Mouse (Mus musculus) CH12.LX (cell line): ENCODE measurements around the gene Cryzl1. TPM values are rescaled to one million over a fixed set of nuclear protein-coding genes. Genes with fewer than 3 reads are reported as not detected.

Source experiments
- DNase-seq: peaks from one replicate; pipeline ENCODE4 v3.0.0-alpha.2; 2013; ENCODE audit errors: extremely low read depth
- H3K27ac ChIP-seq: 2 replicates; pipeline ENCODE4 v1.5.1; 2012; ENCODE audit warnings: low read depth, mild to moderate bottlenecking, control low read depth, moderate library complexity; ENCODE audit not compliant: insufficient read depth
- H3K27me3 ChIP-seq: replicated peaks from 2 replicates; pipeline ENCODE3; 2012; ENCODE audit warnings: inconsistent platforms
- H3K36me3 ChIP-seq, 2 experiments: replicated peaks in 1 of 2; 2 replicates each; pipeline versions ENCODE3 to v1.6.1; 2012; ENCODE audit warnings: inconsistent platforms in 1 of 2, low read length in 1 of 2, mild to moderate bottlenecking in 1 of 2, mixed read lengths in 1 of 2, moderate library complexity in 1 of 2; ENCODE audit not compliant: control insufficient read depth in 1 of 2, insufficient read depth in 1 of 2
- H3K4me1 ChIP-seq, 2 experiments: 2 replicates each; pipeline ENCODE4 v1.6.1; 2012; ENCODE audit warnings: inconsistent platforms in 1 of 2, moderate library complexity in 1 of 2; ENCODE audit not compliant: insufficient read depth in 2 of 2, control insufficient read depth in 1 of 2
- H3K4me2 ChIP-seq: 2 replicates; pipeline ENCODE4 v1.6.1; 2012; ENCODE audit warnings: low read depth, mild to moderate bottlenecking, control low read depth; ENCODE audit not compliant: poor library complexity, insufficient read depth, severe bottlenecking
- H3K4me3 ChIP-seq, 3 experiments: fragments of 150-350 bp in 1 of 3; sonication (generic) in 1 of 3; replicated peaks in 1 of 3; 2 replicates each; pipeline versions ENCODE3 to v1.5.1; 2011 to 2012; ENCODE audit warnings: low read depth in 2 of 3, low read length in 2 of 3, mild to moderate bottlenecking in 2 of 3, moderate library complexity in 2 of 3, control low read depth in 1 of 3, improper control_type of control experiment in 1 of 3, inconsistent platforms in 1 of 3, mixed read lengths in 1 of 3; ENCODE audit not compliant: poor library complexity in 1 of 3
- H3K79me2 ChIP-seq: replicated peaks from 2 replicates; pipeline ENCODE4 v1.6.1; 2012; ENCODE audit warnings: mild to moderate bottlenecking, moderate library complexity; ENCODE audit not compliant: control insufficient read depth, poor library complexity, insufficient read depth, severe bottlenecking; ENCODE audit errors: extremely low read depth
- H3K9ac ChIP-seq: 2 replicates; pipeline ENCODE4 v1.6.1; 2012; ENCODE audit warnings: low read depth, mild to moderate bottlenecking, control low read depth, moderate library complexity; ENCODE audit not compliant: insufficient read depth
- H3K9me3 ChIP-seq: replicated peaks from 2 replicates; pipeline ENCODE3; 2012; ENCODE audit warnings: low read length, inconsistent platforms, mixed read lengths
- BHLHE40 ChIP-seq: IDR thresholded peaks from 2 replicates; pipeline ENCODE4 v1.6.1; 2011; ENCODE audit warnings: mild to moderate bottlenecking, low read depth, low read length, improper control_type of control experiment
- CHD1 ChIP-seq: IDR thresholded peaks from 2 replicates; pipeline ENCODE4 v1.6.1; 2012; ENCODE audit warnings: low read depth, low read length, improper control_type of control experiment, inconsistent platforms
- CHD2 ChIP-seq: IDR thresholded peaks from 2 replicates; pipeline ENCODE4 v1.6.1; 2011; ENCODE audit warnings: low read length, improper control_type of control experiment
- CTCF ChIP-seq, 2 experiments: IDR thresholded peaks in 1 of 2; conservative IDR thresholded peaks in 1 of 2; 2 replicates each; pipeline ENCODE4 v1.5.1; 2011 to 2012; ENCODE audit warnings: low read depth in 2 of 2, low read length in 2 of 2, improper control_type of control experiment in 1 of 2, inconsistent platforms in 1 of 2, mild to moderate bottlenecking in 1 of 2, moderate library complexity in 1 of 2
- E2F4 ChIP-seq: IDR thresholded peaks from 2 replicates; pipeline ENCODE4 v1.6.1; 2011; ENCODE audit warnings: low read depth, low read length, improper control_type of control experiment; ENCODE audit not compliant: insufficient replicate concordance
- ELF1 ChIP-seq: IDR thresholded peaks from 2 replicates; pipeline ENCODE4 v1.6.1; 2014; ENCODE audit warnings: low read depth, mild to moderate bottlenecking, inconsistent platforms, low read length, improper control_type of control experiment
- EP300 ChIP-seq: IDR thresholded peaks from 2 replicates; pipeline ENCODE4 v1.6.1; 2011; ENCODE audit warnings: low read length, improper control_type of control experiment
- ETS1 ChIP-seq: conservative IDR thresholded peaks from 2 replicates; pipeline ENCODE4 v1.6.1; 2012; ENCODE audit warnings: low read depth, mild to moderate bottlenecking, inconsistent platforms, low read length, improper control_type of control experiment, moderate library complexity
- GABPA ChIP-seq: IDR thresholded peaks from 2 replicates; pipeline ENCODE4 v1.6.1; 2012; ENCODE audit warnings: low read depth, low read length, improper control_type of control experiment, inconsistent platforms; ENCODE audit not compliant: insufficient replicate concordance
- HCFC1 ChIP-seq: IDR thresholded peaks from 2 replicates; pipeline ENCODE4 v1.6.1; 2012; ENCODE audit warnings: low read depth, mild to moderate bottlenecking, inconsistent platforms, low read length, improper control_type of control experiment
- IRF4 ChIP-seq: IDR thresholded peaks from 2 replicates; pipeline ENCODE4 v1.6.1; 2014; ENCODE audit warnings: low read depth, mild to moderate bottlenecking, inconsistent platforms, low read length, improper control_type of control experiment
- JUN ChIP-seq: IDR thresholded peaks from 2 replicates; pipeline ENCODE4 v1.6.1; 2011; ENCODE audit warnings: low read depth, mild to moderate bottlenecking, low read length, improper control_type of control experiment, moderate library complexity; ENCODE audit not compliant: insufficient read depth
- JUND ChIP-seq: conservative IDR thresholded peaks from 2 replicates; pipeline ENCODE4 v1.6.1; 2011; ENCODE audit warnings: low read depth, low read length, improper control_type of control experiment
- KAT2A ChIP-seq: IDR thresholded peaks from 2 replicates; pipeline ENCODE4 v1.6.1; 2012; ENCODE audit warnings: low read length, improper control_type of control experiment, inconsistent platforms; ENCODE audit not compliant: insufficient replicate concordance
- MAFK ChIP-seq: IDR thresholded peaks from 2 replicates; pipeline ENCODE4 v1.6.1; 2011; ENCODE audit warnings: low read length, improper control_type of control experiment; ENCODE audit not compliant: insufficient replicate concordance
- MAX ChIP-seq: IDR thresholded peaks from 2 replicates; pipeline ENCODE4 v1.6.1; 2011; ENCODE audit warnings: low read length, improper control_type of control experiment
- MAZ ChIP-seq: IDR thresholded peaks from 2 replicates; pipeline ENCODE4 v1.6.1; 2012; ENCODE audit warnings: low read depth, mild to moderate bottlenecking, inconsistent platforms, low read length, improper control_type of control experiment, moderate library complexity
- MEF2A ChIP-seq: IDR thresholded peaks from 2 replicates; pipeline ENCODE4 v1.6.1; 2014; ENCODE audit warnings: low read depth, mild to moderate bottlenecking, inconsistent platforms, low read length, improper control_type of control experiment, borderline replicate concordance
- MXI1 ChIP-seq: IDR thresholded peaks from 2 replicates; pipeline ENCODE4 v1.6.1; 2011; ENCODE audit warnings: mild to moderate bottlenecking, low read depth, low read length, improper control_type of control experiment
- MYC ChIP-seq: IDR thresholded peaks from 2 replicates; pipeline ENCODE4 v1.6.1; 2011; ENCODE audit warnings: low read depth, mild to moderate bottlenecking, improper control_type of control experiment, low read length
- NELFE ChIP-seq: IDR thresholded peaks from 2 replicates; pipeline ENCODE4 v1.6.1; 2011; ENCODE audit warnings: low read depth, low read length, improper control_type of control experiment
- NRF1 ChIP-seq: IDR thresholded peaks from 2 replicates; pipeline ENCODE4 v1.6.1; 2014; ENCODE audit warnings: low read depth, mild to moderate bottlenecking, inconsistent platforms, low read length, improper control_type of control experiment, moderate library complexity
- PAX5 ChIP-seq: IDR thresholded peaks from 2 replicates; pipeline ENCODE4 v1.6.1; 2012; ENCODE audit warnings: low read length, inconsistent platforms, mixed read lengths
- POLR2A ChIP-seq: IDR thresholded peaks from 2 replicates; pipeline ENCODE4 v1.6.1; 2011; ENCODE audit warnings: low read depth, mild to moderate bottlenecking, improper control_type of control experiment, low read length
- POLR2AphosphoS2 ChIP-seq: IDR thresholded peaks from 2 replicates; pipeline ENCODE4 v1.6.1; 2011; ENCODE audit warnings: low read depth, low read length, improper control_type of control experiment
- RAD21 ChIP-seq: IDR thresholded peaks from 2 replicates; pipeline ENCODE4 v1.6.1; 2011; ENCODE audit warnings: low read depth, mild to moderate bottlenecking, low read length, improper control_type of control experiment, moderate library complexity
- RCOR1 ChIP-seq: conservative IDR thresholded peaks from 2 replicates; pipeline ENCODE4 v1.6.1; 2012; ENCODE audit warnings: low read depth, mild to moderate bottlenecking, inconsistent platforms, low read length, improper control_type of control experiment
- SIN3A ChIP-seq: IDR thresholded peaks from 2 replicates; pipeline ENCODE4 v1.6.1; 2012; ENCODE audit warnings: low read length, improper control_type of control experiment, inconsistent platforms
- SMC3 ChIP-seq: IDR thresholded peaks from 2 replicates; pipeline ENCODE4 v1.6.1; 2011; ENCODE audit warnings: low read depth, low read length, improper control_type of control experiment
- TBP ChIP-seq: conservative IDR thresholded peaks from 2 replicates; pipeline ENCODE4 v1.6.1; 2011; ENCODE audit warnings: low read depth, low read length, improper control_type of control experiment
- TCF12 ChIP-seq: IDR thresholded peaks from 2 replicates; pipeline ENCODE4 v1.6.1; 2014; ENCODE audit warnings: low read depth, mild to moderate bottlenecking, inconsistent platforms, low read length, improper control_type of control experiment
- UBTF ChIP-seq: IDR thresholded peaks from 2 replicates; pipeline ENCODE4 v1.6.1; 2012; ENCODE audit warnings: low read depth, mild to moderate bottlenecking, inconsistent platforms, low read length, improper control_type of control experiment, moderate library complexity
- USF1 ChIP-seq: IDR thresholded peaks from 2 replicates; pipeline ENCODE4 v1.6.1; 2014; ENCODE audit warnings: low read depth, mild to moderate bottlenecking, inconsistent platforms, low read length, improper control_type of control experiment
- USF2 ChIP-seq: conservative IDR thresholded peaks from 2 replicates; pipeline ENCODE4 v1.6.1; 2011; ENCODE audit warnings: low read depth, low read length, improper control_type of control experiment
- ZC3H11A ChIP-seq: IDR thresholded peaks from 2 replicates; pipeline ENCODE4 v1.6.1; 2012; ENCODE audit warnings: low read depth, mild to moderate bottlenecking, inconsistent platforms, low read length, improper control_type of control experiment
- ZKSCAN1 ChIP-seq: IDR thresholded peaks from 2 replicates; pipeline ENCODE4 v1.6.1; 2012; ENCODE audit warnings: low read depth, inconsistent platforms, low read length, improper control_type of control experiment, borderline replicate concordance
- ZMIZ1 ChIP-seq: IDR thresholded peaks from 2 replicates; pipeline ENCODE4 v1.6.1; 2012; ENCODE audit warnings: low read depth, mild to moderate bottlenecking, inconsistent platforms, low read length, improper control_type of control experiment
- ZNF384 ChIP-seq: IDR thresholded peaks from 2 replicates; pipeline ENCODE4 v1.6.1; 2012; ENCODE audit warnings: low read depth, low read length, improper control_type of control experiment, inconsistent platforms
- dilution Hi-C: fragments of 300-500 bp; cut with MboI; formaldehyde crosslinking; loops from 2 replicates; pipeline ENCODE4 v1.14.3; 2020; ENCODE audit warnings: low sequenced_read_pairs; ENCODE audit not compliant: extremely low pct_unique_long_range_greater_than_20kb, extremely low pct_ligation_motif_present
- in situ Hi-C: fragments of 300-500 bp; cut with MboI; formaldehyde crosslinking; loops from 3 replicates; pipeline ENCODE4 v1.14.3; 2019; ENCODE audit warnings: low sequenced_read_pairs, low pct_ligation_motif_present, low pct_unique_long_range_greater_than_20kb, mixed read lengths
- polyA plus RNA-seq: library from polyadenylated mRNA; unstranded; fragments of >175 nt; gene quantifications from 2 replicates; pipeline ENCODE4 v1.2.1, GENCODE M21; 2012; ENCODE audit warnings: low read depth; ENCODE audit not compliant: insufficient read length
- total RNA-seq, 2 experiments: library from RNA; depleted of rRNA; stranded (reverse); fragments of 300-350 nt in 1 of 2; fragments of >200 nt in 1 of 2; gene quantifications; 2 replicates each; pipeline ENCODE4 v1.2.3; 2012 to 2014

Gene Cryzl1
- total and polyA plus RNA-seq, 3 experiments, result 105 to 115 (median 111) TPM

DNA sequence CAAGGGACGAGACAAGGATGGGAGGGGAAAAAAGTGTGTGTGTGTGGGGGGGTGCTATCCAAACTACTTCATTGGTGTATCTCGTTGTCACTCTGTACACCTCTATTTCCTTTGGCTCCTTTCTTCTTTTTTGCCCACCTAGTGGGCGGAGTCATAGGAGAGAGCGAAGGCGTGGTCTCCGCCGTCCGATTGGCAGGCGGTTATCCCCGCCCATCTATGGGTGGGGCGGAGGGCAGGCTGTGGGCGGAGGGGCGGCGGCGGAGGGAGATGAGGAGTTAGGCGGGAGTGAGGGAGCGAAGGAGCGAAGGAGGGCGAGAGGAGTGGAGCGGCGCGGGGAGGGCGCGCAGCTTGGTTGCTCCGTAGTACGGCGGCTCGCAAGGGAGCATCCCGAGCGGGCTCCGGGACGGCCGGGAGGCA is 299 bp upstream of the Cryzl1 start, which contains the start of gene Itsn1:
Gene Itsn1 (plus strand): TSS at position 216 of the 417 bp plus-strand sequence.
- Histone ChIP-seq H3K4me3 (peak within 1 kb of the TSS; percentile 65 to 95 (median 75)), H3K9ac (peak within 1 kb of the TSS; percentile 80), H3K9me3 (no peaks in the 10 kb centered on the region), H3K4me2 (peak within 1 kb of the TSS; percentile 85), H3K4me1 (peaks cover 13 to 63% of the 10 kb centered on the region in 2 experiments), H3K36me3 (peaks cover 17 to 30% of the 10 kb centered on the region in 2 experiments), H3K79me2 (peaks cover 72% of the 10 kb centered on the region), H3K27me3 (peaks cover 10% of the 10 kb centered on the region), H3K27ac (peak within 1 kb of the TSS; percentile 65)
- in situ Hi-C loops (loop anchor here (5.0 kb wide), 1 partner anchor 188 kb away; no protein-coding TSS in a partner anchor), dilution Hi-C loops (no loop called here)
- TF ChIP-seq IRF4 (peak; percentile 67; the same call in 1 of the 2 replicates), EP300 (no peak), ZNF384 (peak; percentile 60), SMC3 (no peak), ELF1 (0 out of 2 replicates have a peak, but pooled peaks have one; percentile 6), RCOR1 (no peak), POLR2AphosphoS2 (peak; percentile 51; the same call in 1 of the 2 replicates), MAZ (peak; percentile 97), CHD2 (peak; percentile 89), MAFK (no peak), ZKSCAN1 (no peak), ZC3H11A (no peak), ETS1 (no peak), MEF2A (0 out of 2 replicates have a peak, but pooled peaks have one; percentile 61), CHD1 (no peak), USF1 (no peak), TBP (no peak), USF2 (no peak), RAD21 (no peak), POLR2A (peak; percentile 92), UBTF (no peak), NRF1 (peak; percentile 54; the same call in 1 of the 2 replicates), BHLHE40 (0 out of 2 replicates have a peak, but pooled peaks have one; percentile 9), NELFE (peak; percentile 83), MAX (no peak), GABPA (no peak), KAT2A (peak; percentile 83; the same call in 1 of the 2 replicates), ZMIZ1 (peak; percentile 96), CTCF (conservative IDR thresholded peaks at IDR 0.05 in 1 of 2, IDR thresholded peaks at IDR 0.05 in 1 of 2; ENCODE audit: low read depth in 2 of 2, low read length in 2 of 2) (no peak), JUND (no peak), HCFC1 (no peak; the same call in 1 of the 2 replicates), JUN (no peak), MXI1 (no peak; the same call in 1 of the 2 replicates), MYC (0 out of 2 replicates have a peak, but pooled peaks have one; percentile 4), E2F4 (no peak), PAX5 (no peak), TCF12 (peak; percentile 79), SIN3A (no peak; the same call in 1 of the 2 replicates)
- peak; percentile 100 for DNase-seq
